Mouse (Mus musculus): ENCODE results near the gene Adgra1. TPM values are rescaled to one million over a fixed set of nuclear protein-coding genes. Genes with fewer than 3 reads are reported as not detected.

Adgra1 gene
- polyA plus RNA-seq, 1 experiment: not detected

- Histone ChIP-seq H3K4me1 (ENCODE audit: control insufficient read depth, insufficient read depth, low read length) (no peaks in the 10 kb centered on the region), H3K9ac (ENCODE audit: low read depth, poor library complexity, severe bottlenecking) (peak within 1 kb of the TSS; percentile 46), H3K9me3 (replicated peaks; ENCODE audit: control insufficient read depth, insufficient read depth, low read length, poor library complexity, severe bottlenecking) (no peaks in the 10 kb centered on the region), H3K27ac (ENCODE audit: insufficient read depth, low read length) (no peak within 1 kb of the TSS), H3K27me3 (ENCODE audit: control insufficient read depth, insufficient read depth, low read length, poor library complexity, severe bottlenecking) (no peaks in the 10 kb centered on the region), H3K36me3 (ENCODE audit: control insufficient read depth, insufficient read depth, low read length, poor library complexity, severe bottlenecking) (no peaks in the 10 kb centered on the region), H3K4me3 (ENCODE audit: low read depth, low read length) (peak within 1 kb of the TSS; percentile 38)
- TF ChIP-seq POLR2A (IDR thresholded peaks at IDR 0.05; ENCODE audit: insufficient read depth, low read length): no peak
- no peak for TF ChIP-seq CTCF (IDR thresholded peaks at IDR 0.05; ENCODE audit: low read depth, low read length)
- TF ChIP-seq EP300 (IDR thresholded peaks at IDR 0.05; ENCODE audit: insufficient read depth, low read depth, low read length): no peak
Measured at GRCm38 (mm10) chr7:139894655-139895557, 60.9 kb downstream of the Adgra1 start, which contains the start of gene Kndc1. Gene Kndc1, plus strand, starts transcription at chr7:139894696.

GRCm38 (mm10) chr7:139896271-139896670 is 62.3 kb downstream of the Adgra1 start:
- H3K27ac ChIP-seq (ENCODE audit: insufficient read depth, low read length): no peak overlapping the region
- no peaks in the 10 kb centered on the region for H3K4me1 ChIP-seq (ENCODE audit: control insufficient read depth, insufficient read depth, low read length)
- H3K36me3 ChIP-seq (ENCODE audit: control insufficient read depth, insufficient read depth, low read length, poor library complexity, severe bottlenecking): no peaks in the 10 kb centered on the region
- no peak overlapping the region for H3K4me3 ChIP-seq (ENCODE audit: low read depth, low read length)
- TF ChIP-seq POLR2A (IDR thresholded peaks at IDR 0.05; ENCODE audit: insufficient read depth, low read length) (no peak), CTCF (IDR thresholded peaks at IDR 0.05; ENCODE audit: low read depth, low read length) (no peak), EP300 (IDR thresholded peaks at IDR 0.05; ENCODE audit: insufficient read depth, low read depth, low read length) (no peak)
- H3K9ac ChIP-seq (ENCODE audit: low read depth, poor library complexity, severe bottlenecking): no peak overlapping the region
- no peaks in the 10 kb centered on the region for H3K9me3 ChIP-seq (replicated peaks; ENCODE audit: control insufficient read depth, insufficient read depth, low read length, poor library complexity, severe bottlenecking)
- no peaks in the 10 kb centered on the region for H3K27me3 ChIP-seq (ENCODE audit: control insufficient read depth, insufficient read depth, low read length, poor library complexity, severe bottlenecking)

DNA sequence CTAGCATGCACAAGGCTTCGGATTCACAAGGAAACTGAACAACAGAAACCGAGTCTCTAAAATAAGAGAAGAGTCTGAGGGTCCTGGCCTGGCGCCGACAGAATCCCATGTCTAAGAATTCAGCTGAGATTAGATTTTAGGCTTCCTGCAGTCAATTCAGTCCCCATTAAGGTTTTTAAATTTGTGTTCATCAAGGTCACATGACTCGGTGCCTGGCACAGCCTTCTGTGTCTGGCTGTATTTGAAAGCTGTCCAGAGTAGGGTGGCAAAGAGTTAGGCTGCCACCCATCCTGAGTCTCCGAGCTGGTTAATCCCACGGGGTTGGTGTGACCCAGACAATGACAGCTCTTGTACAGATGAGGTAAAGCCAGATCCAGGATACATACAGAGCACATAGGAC is 62.8 kb downstream of the Adgra1 start:
- Histone ChIP-seq H3K27ac (ENCODE audit: insufficient read depth, low read length) (no peak overlapping the region), H3K9ac (ENCODE audit: low read depth, poor library complexity, severe bottlenecking) (no peak overlapping the region), H3K9me3 (replicated peaks; ENCODE audit: control insufficient read depth, insufficient read depth, low read length, poor library complexity, severe bottlenecking) (no peaks in the 10 kb centered on the region), H3K27me3 (ENCODE audit: control insufficient read depth, insufficient read depth, low read length, poor library complexity, severe bottlenecking) (no peaks in the 10 kb centered on the region), H3K36me3 (ENCODE audit: control insufficient read depth, insufficient read depth, low read length, poor library complexity, severe bottlenecking) (no peaks in the 10 kb centered on the region), H3K4me1 (ENCODE audit: control insufficient read depth, insufficient read depth, low read length) (no peaks in the 10 kb centered on the region), H3K4me3 (ENCODE audit: low read depth, low read length) (no peak overlapping the region)
- TF ChIP-seq POLR2A (IDR thresholded peaks at IDR 0.05; ENCODE audit: insufficient read depth, low read length) (no peak), CTCF (IDR thresholded peaks at IDR 0.05; ENCODE audit: low read depth, low read length) (no peak), EP300 (IDR thresholded peaks at IDR 0.05; ENCODE audit: insufficient read depth, low read depth, low read length) (no peak)

DNA sequence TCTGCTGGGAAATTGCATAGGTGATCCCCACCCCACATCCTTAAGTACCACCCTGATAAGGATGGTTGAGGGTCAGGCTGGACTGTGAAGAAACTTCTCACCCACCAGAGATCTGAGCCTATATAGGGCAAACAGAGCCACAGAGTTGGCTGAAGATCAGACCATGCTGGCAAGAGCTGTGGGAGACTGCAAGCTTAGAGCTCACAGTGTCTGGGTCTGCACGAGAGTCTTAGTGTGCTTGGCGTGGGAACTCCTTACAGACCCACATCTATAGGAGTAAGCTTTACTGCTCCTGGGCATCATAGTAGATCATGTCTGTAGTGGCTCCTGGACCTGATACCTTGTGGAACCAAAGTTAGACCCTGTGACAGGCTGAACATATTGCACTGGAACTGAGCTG is 64.6 kb downstream of the Adgra1 start:
- TF ChIP-seq EP300 (IDR thresholded peaks at IDR 0.05; ENCODE audit: insufficient read depth, low read depth, low read length) (no peak), CTCF (IDR thresholded peaks at IDR 0.05; ENCODE audit: low read depth, low read length) (no peak), POLR2A (IDR thresholded peaks at IDR 0.05; ENCODE audit: insufficient read depth, low read length) (no peak)
- H3K27me3 ChIP-seq (ENCODE audit: control insufficient read depth, insufficient read depth, low read length, poor library complexity, severe bottlenecking): no peaks in the 10 kb centered on the region

DNA sequence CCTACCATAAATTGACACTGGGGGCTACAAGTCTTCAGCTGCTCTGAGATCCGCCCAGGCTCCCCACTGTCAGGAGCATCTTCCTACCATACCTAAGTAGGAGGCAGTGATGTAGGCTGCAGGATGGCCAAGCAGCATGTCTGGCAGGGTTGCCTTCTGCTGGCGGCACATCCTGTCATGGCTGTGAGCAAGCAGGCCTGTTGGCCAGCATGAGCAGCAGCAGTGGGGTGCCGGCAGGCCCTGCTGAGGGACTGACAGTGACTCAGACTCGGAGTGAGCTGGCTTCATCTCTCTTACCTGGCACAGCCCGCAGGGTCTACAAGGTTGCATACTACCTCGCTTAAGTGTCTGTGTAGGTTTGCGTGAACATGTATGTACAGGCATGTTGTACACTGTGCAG is 65.5 kb downstream of the Adgra1 start:
- H3K27ac ChIP-seq (ENCODE audit: insufficient read depth, low read length): no peak overlapping the region
- TF ChIP-seq EP300 (IDR thresholded peaks at IDR 0.05; ENCODE audit: insufficient read depth, low read depth, low read length) (no peak), CTCF (IDR thresholded peaks at IDR 0.05; ENCODE audit: low read depth, low read length) (no peak), POLR2A (IDR thresholded peaks at IDR 0.05; ENCODE audit: insufficient read depth, low read length) (no peak)
- no peak overlapping the region for H3K4me3 ChIP-seq (ENCODE audit: low read depth, low read length)
- no peaks in the 10 kb centered on the region for H3K36me3 ChIP-seq (ENCODE audit: control insufficient read depth, insufficient read depth, low read length, poor library complexity, severe bottlenecking)
- no peaks in the 10 kb centered on the region for H3K27me3 ChIP-seq (ENCODE audit: control insufficient read depth, insufficient read depth, low read length, poor library complexity, severe bottlenecking)
- no peak overlapping the region for H3K9ac ChIP-seq (ENCODE audit: low read depth, poor library complexity, severe bottlenecking)
- H3K4me1 ChIP-seq (ENCODE audit: control insufficient read depth, insufficient read depth, low read length): no peaks in the 10 kb centered on the region
- no peaks in the 10 kb centered on the region for H3K9me3 ChIP-seq (replicated peaks; ENCODE audit: control insufficient read depth, insufficient read depth, low read length, poor library complexity, severe bottlenecking)

More for the DNA sequence above, 64.6 kb downstream of the Adgra1 start:
- Histone ChIP-seq H3K9ac (ENCODE audit: low read depth, poor library complexity, severe bottlenecking) (no peak overlapping the region), H3K4me3 (ENCODE audit: low read depth, low read length) (no peak overlapping the region), H3K36me3 (ENCODE audit: control insufficient read depth, insufficient read depth, low read length, poor library complexity, severe bottlenecking) (no peaks in the 10 kb centered on the region), H3K4me1 (ENCODE audit: control insufficient read depth, insufficient read depth, low read length) (no peaks in the 10 kb centered on the region), H3K27ac (ENCODE audit: insufficient read depth, low read length) (no peak overlapping the region), H3K9me3 (replicated peaks; ENCODE audit: control insufficient read depth, insufficient read depth, low read length, poor library complexity, severe bottlenecking) (no peaks in the 10 kb centered on the region)

DNA sequence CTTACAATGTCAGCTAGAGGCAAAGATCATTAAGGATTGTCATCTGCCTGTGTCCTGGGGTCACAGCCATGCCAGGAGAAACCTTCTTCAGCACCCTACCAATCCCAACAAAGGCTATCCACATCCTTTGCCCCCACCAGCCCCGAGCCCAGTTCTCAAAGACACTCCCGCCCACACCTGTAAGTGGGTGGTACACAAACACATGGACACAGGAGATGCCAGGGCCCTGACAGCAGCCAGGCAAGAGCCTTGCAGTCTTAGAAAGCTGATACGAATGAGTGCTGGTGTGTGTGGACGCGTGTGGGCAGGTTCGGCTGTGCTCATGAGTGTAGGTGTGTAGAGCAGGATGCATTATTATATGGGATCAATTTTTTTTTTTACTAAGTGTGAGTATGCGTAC is 66.5 kb downstream of the Adgra1 start:
- Histone ChIP-seq H3K27ac (ENCODE audit: insufficient read depth, low read length) (no peak overlapping the region), H3K9ac (ENCODE audit: low read depth, poor library complexity, severe bottlenecking) (no peak overlapping the region), H3K4me3 (ENCODE audit: low read depth, low read length) (no peak overlapping the region), H3K4me1 (ENCODE audit: control insufficient read depth, insufficient read depth, low read length) (no peaks in the 10 kb centered on the region), H3K36me3 (ENCODE audit: control insufficient read depth, insufficient read depth, low read length, poor library complexity, severe bottlenecking) (no peaks in the 10 kb centered on the region), H3K9me3 (replicated peaks; ENCODE audit: control insufficient read depth, insufficient read depth, low read length, poor library complexity, severe bottlenecking) (no peaks in the 10 kb centered on the region), H3K27me3 (ENCODE audit: control insufficient read depth, insufficient read depth, low read length, poor library complexity, severe bottlenecking) (no peaks in the 10 kb centered on the region)
- no peak for TF ChIP-seq EP300 (IDR thresholded peaks at IDR 0.05; ENCODE audit: insufficient read depth, low read depth, low read length)
- TF ChIP-seq CTCF (IDR thresholded peaks at IDR 0.05; ENCODE audit: low read depth, low read length): no peak
- no peak for TF ChIP-seq POLR2A (IDR thresholded peaks at IDR 0.05; ENCODE audit: insufficient read depth, low read length)
